Mouse (Mus musculus) gastrocnemius, postnatal 36 days (tissue): Measurements from ENCODE around the gene Lrrc36. TPM values are rescaled to one million over a fixed set of nuclear protein-coding genes. Genes with fewer than 3 reads are reported as not detected.
A peak's percentile ranks its signal among the peaks of the same experiment; 100 is the strongest.

ENCODE experiments used
- DNase-seq, 2 experiments: peaks; one replicate each; pipeline ENCODE4 v3.0.0; 2022
- intact Hi-C: fragments of 180-260 bp; cut with DNase I; formaldehyde crosslinking; loops from one replicate; pipeline ENCODE4 v1.15.1; 2025
- long read RNA-seq, 2 experiments: library from polyadenylated mRNA; stranded (forward); transcript quantifications; one replicate each; pipeline ENCODE4 v2.0.0; 2021
- total RNA-seq, 2 experiments: library from RNA; stranded (reverse); gene quantifications; 2 replicates each; pipeline ENCODE4 v1.2.3; 2021

Gene Lrrc36
- total RNA-seq, result under 1 TPM; 0.54 to 0.71 TPM
- long read RNA-seq, experiment 1, partial matches to known transcripts, result 0 of 1 reads
- long read RNA-seq, experiment 1, other reads (novel, unspliced or antisense), result 1 of 1 reads
- long read RNA-seq, experiment 2, partial matches to known transcripts, result 0 of 1 reads
- long read RNA-seq, experiment 2, other reads (novel, unspliced or antisense), result 1 of 1 reads

GRCm38 (mm10) chr8:105413391-105413790 is at the start of gene Lrrc36, which contains the start of gene Kctd19:
Lrrc36 (plus strand) TSS chr8:105413571.
Kctd19 (minus strand) TSS chr8:105413502.
- intact Hi-C loops, result no loop called here

GRCm38 (mm10) chr8:105367107-105367506 is 46.3 kb upstream of the Lrrc36 start:
- intact Hi-C loops, result no loop called here
- no peak for DNase-seq

More at GRCm38 (mm10) chr8:105413391-105413790, at the start of gene Lrrc36, which contains the start of gene Kctd19:
- DNase-seq, result peak; percentile 37 to 50

GRCm38 (mm10) chr8:105372473-105372872 is 40.9 kb upstream of the Lrrc36 start:
- intact Hi-C loops, result no loop called here
- DNase-seq, result no peak

GRCm38 (mm10) chr8:105373032-105373431 is 40.3 kb upstream of the Lrrc36 start, which contains the start of gene Plekhg4:
Plekhg4 (plus strand) TSS chr8:105373274.
- no peak for DNase-seq
- intact Hi-C loops, result no loop called here

- no peak for DNase-seq
- intact Hi-C loops, result no loop called here
These were observed 38.8 kb upstream of the Lrrc36 start for GRCm38 (mm10) chr8:105374513-105374966.

- intact Hi-C loops, result no loop called here
- no peak for DNase-seq
These were observed 34.7 kb upstream of the Lrrc36 start for GRCm38 (mm10) chr8:105378673-105379072.

GRCm38 (mm10) chr8:105380308-105380707 is 33.1 kb upstream of the Lrrc36 start:
- intact Hi-C loops, result no loop called here
- peak in 1 of 2 experiments; percentile 12 for DNase-seq

- intact Hi-C loops, result no loop called here
- DNase-seq, result no peak
These were observed 29.3 kb upstream of the Lrrc36 start for GRCm38 (mm10) chr8:105384070-105384469.

- DNase-seq, result no peak
- intact Hi-C loops, result no loop called here
These were observed 26.2 kb upstream of the Lrrc36 start for GRCm38 (mm10) chr8:105387151-105387550.

- intact Hi-C loops, result no loop called here
- no peak for DNase-seq
These were observed 24.3 kb upstream of the Lrrc36 start for GRCm38 (mm10) chr8:105389096-105389495.

- intact Hi-C loops, result no loop called here
- DNase-seq, result no peak
These were observed 20.1 kb upstream of the Lrrc36 start for GRCm38 (mm10) chr8:105393089-105393787.

- DNase-seq, result no peak
- intact Hi-C loops, result no loop called here
These were observed 19.5 kb upstream of the Lrrc36 start for GRCm38 (mm10) chr8:105393915-105394314.

GRCm38 (mm10) chr8:105397747-105398146 is 15.6 kb upstream of the Lrrc36 start:
- intact Hi-C loops, result loop anchor here (2.0 kb wide), 1 partner anchor 39 kb away; no protein-coding TSS in a partner anchor
- no peak for DNase-seq

- no peak for DNase-seq
- intact Hi-C loops, result no loop called here
These were observed 13.4 kb upstream of the Lrrc36 start for GRCm38 (mm10) chr8:105400016-105400415.

- intact Hi-C loops, result no loop called here
- DNase-seq, result no peak
These were observed 9.9 kb upstream of the Lrrc36 start for GRCm38 (mm10) chr8:105403467-105403866.

GRCm38 (mm10) chr8:105404496-105404895 is 8.9 kb upstream of the Lrrc36 start:
- no peak for DNase-seq
- intact Hi-C loops, result loop anchor here (2.0 kb wide), 1 partner anchor 64 kb away; no protein-coding TSS in a partner anchor

- DNase-seq, result no peak
- intact Hi-C loops, result no loop called here
These were observed 7.0 kb upstream of the Lrrc36 start for GRCm38 (mm10) chr8:105406416-105406815.

GRCm38 (mm10) chr8:105408331-105408730 is 5.0 kb upstream of the Lrrc36 start:
- DNase-seq, result no peak
- intact Hi-C loops, result no loop called here

GRCm38 (mm10) chr8:105409947-105410346 is 3.4 kb upstream of the Lrrc36 start:
- intact Hi-C loops, result no loop called here
- no peak for DNase-seq

- no peak for DNase-seq
- intact Hi-C loops, result no loop called here
These were observed 5.6 kb downstream of the Lrrc36 start for GRCm38 (mm10) chr8:105418992-105419391.

GRCm38 (mm10) chr8:105419800-105420199 is 6.4 kb downstream of the Lrrc36 start:
- intact Hi-C loops, result no loop called here
- no peak for DNase-seq

- DNase-seq, result no peak
- intact Hi-C loops, result no loop called here
These were observed 8.6 kb downstream of the Lrrc36 start for GRCm38 (mm10) chr8:105422006-105422405.
